Mouse (Mus musculus): ENCODE measurements at regions not wholly inside any gene's neighbourhood (a gene's known extent, or its start where the extent isn't known, plus 50 kb on each side); places are given as distances from the start of the nearest gene placed in this dataset.
A peak's percentile ranks its signal among the peaks of the same experiment; 100 is the strongest.

GRCm38 (mm10) chr7:36352761-36353160 is 345.2 kb upstream of the Tshz3 start:
- no peak for DNase-seq (ENCODE audit: low read depth, low spot score)

GRCm38 (mm10) chr7:36350616-36351015 is 347.3 kb upstream of the Tshz3 start:
- DNase-seq (ENCODE audit: low read depth, low spot score) = no peak

GRCm38 (mm10) chr7:36348195-36348594 is 349.7 kb upstream of the Tshz3 start:
- no peak for DNase-seq (ENCODE audit: low read depth, low spot score)

DNA sequence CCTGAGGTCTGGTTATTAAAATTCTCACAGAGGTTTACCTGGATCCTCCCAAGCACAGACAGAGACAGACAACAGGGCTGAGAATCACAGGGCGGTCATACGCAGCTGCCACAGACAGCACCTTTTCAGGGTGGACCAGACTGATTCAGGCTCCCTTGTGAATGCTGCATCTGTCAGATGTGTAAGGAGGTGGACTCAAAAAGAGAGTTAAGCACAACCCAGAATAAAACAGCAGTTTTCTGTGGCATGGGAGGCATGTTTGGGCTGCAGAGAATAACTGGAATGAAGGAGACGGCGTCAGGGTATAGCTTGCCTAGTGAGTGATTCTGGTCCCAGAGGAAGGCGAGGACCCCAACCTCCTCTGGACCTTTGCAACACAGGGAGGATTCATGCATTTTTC is 363.1 kb upstream of the Tshz3 start:
- DNase-seq (ENCODE audit: low read depth, low spot score) = no peak

DNA sequence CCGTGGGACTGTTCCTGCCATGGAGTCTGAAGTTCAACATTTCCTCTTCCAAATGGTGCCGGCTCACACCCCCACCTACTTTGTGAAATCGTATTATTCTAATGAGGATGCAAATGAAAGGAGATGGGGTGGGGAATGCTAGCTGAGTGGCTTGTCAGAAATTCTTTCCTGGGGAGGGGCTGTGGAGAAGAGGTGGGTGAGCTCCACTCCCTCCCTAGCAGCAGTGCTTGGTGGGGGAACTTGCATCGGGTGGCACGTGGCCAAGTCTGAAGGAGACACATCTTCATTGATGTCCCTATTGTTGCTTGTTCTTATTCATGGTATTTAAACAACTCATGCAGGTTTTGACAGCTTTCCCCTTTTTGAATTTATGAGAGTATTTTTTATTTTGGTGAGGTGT is 363.8 kb upstream of the Tshz3 start:
- peak; percentile 9 for DNase-seq (ENCODE audit: low read depth, low spot score)

- DNase-seq (ENCODE audit: low read depth, low spot score) = no peak
These were observed 365.3 kb upstream of the Tshz3 start for GRCm38 (mm10) chr7:36332633-36333032.

DNA sequence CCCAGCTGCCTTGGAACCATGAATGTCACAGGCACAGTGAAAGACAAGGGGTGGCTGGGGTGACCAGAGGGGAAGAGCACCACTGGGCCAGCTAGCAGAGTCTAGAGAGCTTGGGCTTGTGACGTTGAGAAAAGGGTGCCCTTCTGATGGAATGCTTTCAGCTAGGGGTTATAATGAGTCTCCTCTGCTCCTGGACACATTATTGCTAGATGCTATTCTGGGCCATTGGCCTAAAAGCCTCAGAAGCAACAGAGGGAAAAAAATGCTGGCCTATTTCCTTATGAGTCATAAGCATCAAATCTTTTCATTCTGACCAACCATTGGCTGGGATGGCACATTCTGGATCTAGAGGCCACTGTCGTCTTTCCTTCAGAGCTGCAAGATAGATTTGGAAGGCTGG is 369.8 kb upstream of the Tshz3 start:
- no peak for DNase-seq (ENCODE audit: low read depth, low spot score)

- no peak for DNase-seq (ENCODE audit: low read depth, low spot score)
These were observed 373.9 kb upstream of the Tshz3 start for GRCm38 (mm10) chr7:36324035-36324434.

DNA sequence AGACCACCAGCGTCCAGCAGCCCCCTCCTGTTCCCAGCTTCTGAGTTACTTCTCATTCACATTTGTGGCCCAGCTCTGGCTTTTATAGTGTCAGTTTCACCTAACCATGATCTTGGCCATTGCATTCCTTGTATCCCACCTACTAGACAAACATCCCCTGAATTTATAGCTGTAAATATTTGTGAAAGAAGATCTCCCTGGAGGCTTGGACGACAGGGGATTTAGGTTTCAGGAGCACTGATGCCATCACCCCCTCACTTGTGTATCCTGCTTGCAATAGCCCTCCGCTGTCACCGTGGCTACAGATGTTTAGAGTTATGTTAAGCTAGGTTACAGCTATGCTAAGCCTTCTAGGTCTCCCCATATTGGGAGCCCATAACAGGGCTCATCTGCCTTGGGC is 375.7 kb upstream of the Tshz3 start:
- no peak for DNase-seq (ENCODE audit: low read depth, low spot score)

DNA sequence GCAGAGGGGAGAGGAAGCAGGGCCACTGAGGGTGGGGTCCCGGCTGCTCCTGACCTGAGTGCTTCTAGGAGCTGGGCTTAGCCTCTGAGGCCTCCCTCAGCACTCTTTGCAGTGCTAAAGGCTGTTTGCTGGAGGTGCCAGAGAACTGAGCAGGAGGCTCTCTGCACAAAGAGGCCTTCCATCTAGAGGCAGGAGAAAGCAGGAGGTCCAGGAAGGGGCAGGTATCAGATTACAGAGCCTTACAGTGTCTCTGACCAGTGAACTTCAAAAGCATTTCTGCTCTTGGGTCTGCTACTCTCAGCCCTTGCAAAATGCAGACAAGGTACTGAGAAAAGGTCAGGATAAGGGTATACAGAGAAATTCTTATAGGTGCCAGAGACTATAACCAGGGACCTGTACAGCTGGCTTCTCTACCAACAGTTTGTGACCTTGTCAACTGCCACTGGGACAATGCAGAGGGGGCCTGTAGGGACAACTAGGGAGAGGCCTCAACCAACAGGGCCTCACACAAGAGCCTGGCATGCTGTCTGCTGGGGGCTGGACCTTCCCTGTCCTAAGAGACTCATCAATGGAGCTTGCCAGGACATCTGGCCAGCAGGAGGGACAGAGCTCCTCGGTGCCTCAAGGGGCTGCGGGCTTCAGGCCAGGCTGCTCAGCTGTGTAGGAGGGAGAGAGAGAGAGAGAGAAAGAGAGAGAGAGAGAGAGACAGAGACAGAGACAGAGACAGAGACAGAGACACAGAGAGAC is 380.3 kb upstream of the Tshz3 start:
- DNase-seq (ENCODE audit: low read depth, low spot score) = no peak

DNA sequence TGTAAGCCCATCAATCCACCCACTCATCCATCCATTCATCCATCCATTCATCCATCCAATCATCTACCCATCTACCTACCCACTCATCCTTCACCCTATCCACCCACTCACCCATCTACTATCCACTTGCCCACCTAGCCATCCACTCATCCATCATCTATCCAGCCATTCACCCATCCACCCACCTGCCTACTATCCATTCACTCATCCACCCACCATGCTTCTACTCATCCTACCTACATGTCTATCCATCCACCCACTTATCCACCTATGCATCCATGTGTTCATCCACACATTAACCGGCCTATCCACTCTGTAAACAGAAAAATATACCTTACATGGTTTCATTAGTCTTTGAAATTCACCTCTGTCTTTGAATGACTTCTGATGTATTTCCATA is 384.2 kb upstream of the Tshz3 start:
- no peak for DNase-seq (ENCODE audit: low read depth, low spot score)

GRCm38 (mm10) chr7:36309761-36310605 is 387.9 kb upstream of the Tshz3 start:
- DNase-seq (ENCODE audit: low read depth, low spot score) = no peak

DNA sequence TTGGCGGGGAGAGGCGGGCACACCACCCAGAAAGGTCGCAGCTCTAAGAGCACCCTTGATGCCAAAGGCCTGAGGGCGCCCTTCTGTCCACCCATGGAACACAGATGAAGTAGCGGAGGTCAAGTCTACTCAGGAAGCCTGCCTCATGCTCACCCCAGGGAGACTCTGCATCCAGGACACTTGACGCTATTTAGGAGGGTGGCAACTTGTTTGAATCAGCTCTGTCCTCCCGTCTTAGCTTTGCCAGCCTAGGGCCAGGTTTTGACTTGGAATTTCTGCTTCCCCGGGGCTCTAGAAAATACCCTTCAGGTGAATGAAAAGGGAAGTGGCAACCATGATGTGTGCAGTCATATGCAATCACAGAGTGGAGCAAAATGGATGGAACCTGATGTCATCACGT is 389.2 kb upstream of the Tshz3 start:
- no peak for DNase-seq (ENCODE audit: low read depth, low spot score)

GRCm38 (mm10) chr7:36308106-36308620 is 389.8 kb upstream of the Tshz3 start:
- DNase-seq (ENCODE audit: low read depth, low spot score) = no peak

DNA sequence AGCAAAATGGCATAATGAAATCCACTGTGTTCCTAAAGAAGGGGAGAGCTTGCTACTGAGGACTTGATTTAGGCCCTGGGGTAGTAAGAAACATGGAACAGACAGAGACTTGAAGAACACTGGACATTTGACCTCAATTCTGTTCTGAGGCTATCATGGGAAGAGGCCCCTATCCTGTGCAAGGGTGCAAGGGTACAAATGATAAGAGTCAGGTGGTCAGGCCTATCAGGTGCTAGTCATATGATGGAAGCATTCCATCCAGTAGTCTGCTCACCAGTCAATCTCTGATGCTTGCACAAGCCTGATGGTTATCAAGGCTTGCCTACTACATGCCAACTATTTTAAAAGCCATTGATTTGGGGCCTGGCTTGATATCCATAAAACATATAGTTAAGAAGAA is 420.6 kb upstream of the Tshz3 start:
- DNase-seq (ENCODE audit: low read depth, low spot score) = no peak

DNA sequence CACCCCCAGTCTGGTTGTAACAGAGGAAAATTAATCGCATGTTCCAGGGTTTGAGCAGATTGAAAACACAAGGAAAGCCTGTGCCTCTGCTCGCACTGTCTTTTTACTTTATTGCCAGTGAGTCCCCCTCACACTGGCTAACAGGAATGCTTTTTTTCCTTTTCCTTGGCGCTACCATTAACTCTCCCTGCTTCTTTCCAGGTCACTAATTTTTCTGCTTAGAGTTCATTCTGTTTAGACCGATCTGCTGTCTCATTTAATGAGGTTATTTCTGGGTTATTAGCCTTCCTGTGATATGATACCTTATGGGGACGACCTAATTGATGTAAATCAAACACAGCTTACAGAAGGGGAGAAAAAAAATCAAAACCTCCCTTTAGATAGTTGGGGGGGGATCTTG is 429.0 kb upstream of the Tshz3 start:
- no peak for DNase-seq (ENCODE audit: low read depth, low spot score)

- DNase-seq (ENCODE audit: low read depth, low spot score) = no peak
These were observed 432.6 kb upstream of the Tshz3 start for GRCm38 (mm10) chr7:36265163-36265823.

DNA sequence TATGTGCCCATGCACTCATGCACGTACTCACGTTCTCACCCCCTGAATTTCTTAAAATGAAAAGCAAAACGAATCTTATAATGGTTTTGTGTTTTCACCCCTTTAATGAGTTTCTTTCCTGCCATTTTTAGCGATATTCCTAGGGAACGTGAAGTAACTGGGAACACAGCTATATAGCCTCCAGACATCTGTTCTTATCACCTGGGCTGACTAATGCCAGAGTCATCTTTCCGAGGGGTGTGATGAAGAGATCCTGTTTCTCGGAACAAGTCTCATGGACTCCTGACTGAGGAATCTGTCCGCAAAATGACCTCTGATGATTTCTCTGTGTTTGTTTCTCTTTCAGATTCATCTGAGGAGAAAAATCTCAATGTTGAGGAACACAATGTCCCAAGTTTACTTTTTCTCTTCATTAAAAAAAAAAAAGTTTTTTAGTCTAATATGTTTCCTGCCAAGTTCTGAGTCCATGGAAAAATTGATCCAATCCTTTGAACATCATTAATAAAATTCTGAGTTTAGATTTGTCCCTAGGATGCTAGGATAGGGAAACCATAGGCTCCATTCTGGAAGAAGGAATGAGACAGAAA is 435.7 kb upstream of the Tshz3 start:
- DNase-seq (ENCODE audit: low read depth, low spot score) = no peak

DNA sequence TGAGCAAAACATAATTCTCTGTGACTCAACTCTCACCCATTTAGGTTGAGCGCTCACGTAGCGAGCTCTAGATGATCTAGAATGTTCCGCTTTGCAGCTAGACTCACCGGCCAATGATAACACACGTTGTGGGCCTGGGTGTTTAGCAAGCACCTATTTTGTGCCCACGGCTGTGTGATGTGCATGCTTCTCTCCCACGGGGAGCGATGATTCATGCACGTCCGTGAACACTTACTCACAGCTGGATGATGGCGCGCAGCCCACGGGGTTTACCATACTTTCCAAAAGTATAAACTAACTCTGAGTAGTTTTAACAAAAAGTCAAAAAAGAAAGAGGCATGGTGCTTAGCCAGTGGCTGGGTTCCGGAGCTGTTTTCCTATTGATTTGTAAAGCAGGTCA is 440.8 kb upstream of the Tshz3 start:
- no peak for DNase-seq (ENCODE audit: low read depth, low spot score)

- no peak for DNase-seq (ENCODE audit: low read depth, low spot score)
These were observed 444.6 kb upstream of the Zfp507 start for GRCm38 (mm10) chr7:36247356-36247755.

DNA sequence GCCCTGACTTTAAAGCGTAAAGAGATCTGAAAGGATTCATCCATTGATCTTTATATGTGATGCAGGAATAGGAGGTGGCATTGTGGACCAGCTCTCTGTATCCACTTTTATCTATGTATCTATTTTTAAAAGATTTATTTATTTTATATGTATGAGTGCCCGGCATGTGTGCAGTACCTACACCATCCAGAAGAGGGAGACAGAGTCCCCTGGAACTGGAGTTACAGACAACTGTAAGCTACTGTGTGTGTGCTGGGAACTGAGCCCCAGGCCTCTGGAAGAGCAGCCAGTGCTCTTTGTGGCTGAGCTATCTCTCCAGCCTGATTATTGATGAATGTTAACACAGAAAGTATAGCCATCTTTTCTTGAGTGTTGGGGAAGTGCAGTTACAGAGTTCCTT is 433.9 kb upstream of the Zfp507 start:
- DNase-seq (ENCODE audit: low read depth, low spot score) = peak; percentile 42

DNA sequence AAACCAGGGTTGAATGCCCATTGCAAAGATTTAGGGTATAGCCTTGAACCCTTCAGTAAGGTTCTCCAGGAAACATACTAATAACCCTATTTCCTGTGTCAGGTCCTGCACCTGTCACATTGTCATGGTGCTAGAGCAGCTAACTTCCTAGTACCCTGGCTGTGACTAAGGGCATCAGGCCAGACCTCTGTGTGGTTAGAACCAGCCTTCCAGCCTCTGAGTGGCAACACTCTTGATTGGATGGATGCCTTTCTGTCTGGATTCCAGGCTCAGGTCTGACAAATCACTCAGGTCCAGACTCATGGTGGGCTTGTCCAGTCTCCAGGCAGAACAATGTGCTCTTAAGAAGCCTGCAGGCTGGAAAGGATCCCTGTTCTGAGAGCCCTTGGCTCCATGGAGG is 426.2 kb upstream of the Zfp507 start:
- no peak for DNase-seq (ENCODE audit: low read depth, low spot score)

Measured in ES-CJ7 (cell line).